Mouse (Mus musculus): ENCODE results near the gene Hpcal4. TPM values are rescaled to one million over a fixed set of nuclear protein-coding genes. Genes with fewer than 3 reads are reported as not detected.

Hpcal4 gene
- polyA plus RNA-seq, 1 experiment from 2014 or later, result 0.76 TPM

- ATAC-seq (ENCODE audit: low FRiP score, low read depth), result no peak
- H3K9me3 ChIP-seq, result no peaks in the 10 kb centered on the region
- peaks cover 51% of the 10 kb centered on the region for H3K27me3 ChIP-seq
- WGBS, result 34% methylated on average over 11 of the region's 11 CpGs
- no peak overlapping the region for H3K4me3 ChIP-seq
- H3K27ac ChIP-seq, result no peak overlapping the region
- H3K36me3 ChIP-seq, result no peaks in the 10 kb centered on the region
- no peak overlapping the region for H3K4me2 ChIP-seq (replicated peaks)
- H3K4me1 ChIP-seq, result peaks cover 52% of the 10 kb centered on the region
- H3K9ac ChIP-seq, result no peak overlapping the region
Observed at GRCm38 (mm10) chr4:123229166-123229565, 46.1 kb downstream of the Hpcal4 start.

- Histone ChIP-seq H3K9me3 (no peaks in the 10 kb centered on the region), H3K36me3 (no peaks in the 10 kb centered on the region), H3K4me2 (replicated peaks) (peak overlapping the region; percentile 84; the same call in 1 of the 2 replicates), H3K4me3 (no peak overlapping the region), H3K27ac (no peak overlapping the region), H3K4me1 (peaks cover 45% of the 10 kb centered on the region), H3K9ac (no peak overlapping the region), H3K27me3 (peaks cover 78% of the 10 kb centered on the region)
- WGBS, result 53% methylated on average over 3 of the region's 3 CpGs
- no peak for ATAC-seq (ENCODE audit: low FRiP score, low read depth)
Observed at GRCm38 (mm10) chr4:123232841-123233240, 49.8 kb downstream of the Hpcal4 start.

DNA sequence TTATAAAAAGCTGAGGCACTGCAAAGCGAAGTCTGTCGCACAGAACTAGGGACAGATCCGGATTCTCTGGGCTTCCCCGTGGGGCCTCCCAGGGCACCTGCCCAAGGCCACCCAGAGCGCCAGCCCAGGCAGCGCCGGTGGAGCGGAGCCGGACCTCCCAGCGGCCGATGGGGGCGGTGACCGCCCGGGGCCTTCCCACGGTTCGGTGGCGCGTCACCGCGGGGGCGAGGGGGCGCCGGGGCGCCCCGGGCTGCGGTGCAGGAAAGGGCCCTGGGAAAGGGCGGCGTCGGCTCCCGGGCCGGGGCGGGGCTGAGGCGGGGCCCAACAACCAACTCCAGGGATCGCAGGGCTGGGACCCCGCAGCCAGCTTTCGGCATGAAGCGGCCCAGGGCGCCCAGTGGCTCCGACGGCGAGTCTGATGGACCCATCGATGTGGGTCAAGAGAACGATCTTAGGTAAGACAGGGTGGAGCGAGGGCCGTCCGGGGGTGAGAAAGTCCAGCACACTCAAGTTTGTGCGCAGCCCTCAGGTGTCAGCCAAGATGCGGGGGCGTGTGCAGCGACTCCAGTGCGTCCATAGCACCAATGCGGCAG, 50.6 kb downstream of the Hpcal4 start, which contains the start of gene Heyl:
Gene Heyl, plus strand, starts transcription at position 65 of the 593 bp plus-strand sequence.
- H3K4me2 ChIP-seq (replicated peaks), result peak within 1 kb of the TSS; percentile 84

GRCm38 (mm10) chr4:123235835-123236430, 52.9 kb downstream of the Hpcal4 start:
- Histone ChIP-seq H3K36me3 (no peaks in the 10 kb centered on the region), H3K27me3 (peaks cover 88% of the 10 kb centered on the region), H3K9me3 (no peaks in the 10 kb centered on the region), H3K4me1 (peaks cover 50% of the 10 kb centered on the region), H3K4me3 (no peak overlapping the region), H3K4me2 (replicated peaks) (no peak overlapping the region), H3K9ac (no peak overlapping the region), H3K27ac (no peak overlapping the region)
- 57% methylated on average over 9 of the region's 9 CpGs for WGBS
- ATAC-seq (ENCODE audit: low FRiP score, low read depth), result no peak

More for the DNA sequence above, 50.6 kb downstream of the Hpcal4 start, which contains the start of gene Heyl:
- H3K36me3 ChIP-seq, result no peaks in the 10 kb centered on the region
- peak within 1 kb of the TSS; percentile 62 for H3K9ac ChIP-seq
- H3K4me1 ChIP-seq, result peaks cover 44% of the 10 kb centered on the region
- no peaks in the 10 kb centered on the region for H3K9me3 ChIP-seq
- ATAC-seq (ENCODE audit: low FRiP score, low read depth), result peak; percentile 65
- H3K27ac ChIP-seq, result no peak within 1 kb of the TSS
- WGBS, result 2% methylated on average over 52 of the region's 52 CpGs
- peaks cover 80% of the 10 kb centered on the region for H3K27me3 ChIP-seq
- peak within 1 kb of the TSS; percentile 50 for H3K4me3 ChIP-seq

DNA sequence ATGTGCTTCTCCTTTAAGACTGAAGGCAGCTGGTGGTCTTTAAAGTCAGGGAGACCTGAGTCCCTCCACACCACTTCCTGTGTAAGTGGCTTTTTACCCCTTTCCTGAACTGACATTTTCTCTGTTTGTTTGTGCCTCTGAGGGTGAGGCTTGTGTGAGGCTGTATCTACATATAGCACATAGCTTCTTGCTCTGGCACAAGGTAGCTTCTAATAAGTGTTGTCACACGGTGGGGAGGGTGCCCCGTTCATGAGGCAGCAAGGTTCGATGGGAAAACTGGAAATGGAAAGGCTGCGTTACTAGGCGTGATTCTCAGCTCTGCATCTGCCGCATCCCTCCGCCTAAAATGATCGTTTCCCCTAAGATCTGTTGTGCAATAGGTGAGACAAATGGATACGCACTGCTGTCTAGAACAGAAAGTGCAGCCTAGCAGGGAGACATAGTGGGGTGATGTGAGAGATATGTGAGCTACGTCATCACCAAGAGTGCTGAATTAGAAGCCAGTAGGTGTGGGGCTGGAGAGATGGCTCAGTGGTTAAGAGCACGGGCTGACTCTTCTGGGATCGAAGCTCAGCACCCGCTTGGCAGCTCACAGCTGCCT, 53.5 kb downstream of the Hpcal4 start:
- no peaks in the 10 kb centered on the region for H3K36me3 ChIP-seq
- H3K9ac ChIP-seq, result no peak overlapping the region
- H3K4me1 ChIP-seq, result peaks cover 50% of the 10 kb centered on the region
- WGBS, result 79% methylated on average over 13 of the region's 13 CpGs
- no peak overlapping the region for H3K4me2 ChIP-seq (replicated peaks)
- no peak overlapping the region for H3K4me3 ChIP-seq
- H3K9me3 ChIP-seq, result no peaks in the 10 kb centered on the region
- peaks cover 86% of the 10 kb centered on the region for H3K27me3 ChIP-seq
- no peak overlapping the region for H3K27ac ChIP-seq
- ATAC-seq (ENCODE audit: low FRiP score, low read depth), result no peak

GRCm38 (mm10) chr4:123237386-123238266, 54.6 kb downstream of the Hpcal4 start:
- ATAC-seq (ENCODE audit: low FRiP score, low read depth), result no peak
- no peak overlapping the region for H3K4me2 ChIP-seq (replicated peaks)
- no peak overlapping the region for H3K4me3 ChIP-seq
- H3K27me3 ChIP-seq, result peaks cover 75% of the 10 kb centered on the region
- whole genome bisulfite sequencing, result 67% methylated on average over 6 of the region's 6 CpGs
- no peaks in the 10 kb centered on the region for H3K36me3 ChIP-seq
- no peak overlapping the region; the same call in 1 of the 2 replicates for H3K27ac ChIP-seq
- peaks cover 44% of the 10 kb centered on the region for H3K4me1 ChIP-seq
- H3K9me3 ChIP-seq, result no peaks in the 10 kb centered on the region
- no peak overlapping the region for H3K9ac ChIP-seq

DNA sequence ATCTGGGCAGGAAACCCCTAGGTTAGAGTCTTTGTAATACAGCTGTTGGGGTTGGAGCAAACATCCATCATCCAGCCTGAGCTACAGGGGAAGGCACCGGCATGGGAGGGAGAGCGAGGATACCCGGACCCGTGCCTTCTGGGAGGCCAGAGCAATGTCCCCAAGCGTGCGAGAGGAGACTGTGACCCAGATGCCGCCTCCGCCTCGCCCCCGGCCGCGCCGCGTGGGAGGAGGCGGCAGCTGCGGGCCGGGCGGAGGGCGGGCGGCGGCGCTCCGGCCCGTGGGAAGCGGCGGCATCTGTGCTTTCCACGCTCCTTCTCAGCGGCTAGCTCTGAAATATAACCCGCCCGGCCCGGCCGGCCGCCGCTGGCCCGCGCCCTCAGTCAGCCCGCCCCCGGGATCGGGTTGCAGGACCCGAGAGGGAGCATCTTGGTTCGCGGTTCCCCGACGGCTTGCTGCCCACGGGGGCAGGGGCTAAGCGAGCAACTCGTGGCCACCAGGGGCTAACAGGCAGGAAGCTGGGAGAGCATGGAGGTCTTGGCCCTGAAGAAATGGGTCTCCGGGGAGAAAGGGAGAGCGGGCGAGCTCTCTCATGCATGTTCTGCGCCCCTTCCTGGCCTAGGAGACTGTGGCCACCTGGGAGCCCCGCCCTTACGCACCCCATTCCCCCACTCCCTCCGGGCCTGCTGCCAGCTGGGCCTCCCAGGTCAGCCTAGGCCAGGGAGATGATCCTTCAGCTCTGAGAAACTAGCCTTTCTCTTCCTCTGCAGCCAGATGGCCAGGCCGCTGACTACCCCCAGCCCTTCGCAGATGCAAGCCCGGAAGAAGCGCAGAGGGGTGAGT, 56.6 kb downstream of the Hpcal4 start:
- Histone ChIP-seq H3K27ac (peak overlapping the region; percentile 52; the same call in 1 of the 2 replicates), H3K4me3 (peak overlapping the region; percentile 40), H3K9me3 (no peaks in the 10 kb centered on the region), H3K9ac (peak overlapping the region; percentile 60), H3K36me3 (no peaks in the 10 kb centered on the region), H3K4me2 (replicated peaks) (peak overlapping the region; percentile 73), H3K27me3 (peaks cover 55% of the 10 kb centered on the region), H3K4me1 (peaks cover 28% of the 10 kb centered on the region)
- 2% methylated on average over 58 of the region's 58 CpGs for WGBS
- ATAC-seq (ENCODE audit: low FRiP score, low read depth), result peak; percentile 86

Other genes starting within 250 kb of the Hpcal4 start
- 8.0 and 9.1 TPM in 2 replicates for gene Mfsd2a, start 222.0 kb upstream of the Hpcal4 start, polyA plus RNA-seq (2015; fragmentation: Nextera tagmentation; extraction: Ambion mirVana)
- gene Mycl, start 187.6 kb upstream of the Hpcal4 start, polyA plus RNA-seq (2015; fragmentation: Nextera tagmentation; extraction: Ambion mirVana), result 28.2 and 29.2 TPM in 2 replicates
- gene Trit1, start 166.6 kb upstream of the Hpcal4 start, polyA plus RNA-seq (2015; fragmentation: Nextera tagmentation; extraction: Ambion mirVana), result 19.1 and 21.5 TPM in 2 replicates
- 0.28 and 0.89 TPM in 2 replicates for gene Bmp8b, start 78.1 kb upstream of the Hpcal4 start, polyA plus RNA-seq (2015; fragmentation: Nextera tagmentation; extraction: Ambion mirVana)
- gene Oxct2b, start 67.0 kb upstream of the Hpcal4 start, polyA plus RNA-seq (2015; fragmentation: Nextera tagmentation; extraction: Ambion mirVana), result 0.10 TPM in 1 of 2 replicates, not detected in the other
- gene Ppie, start 43.3 kb upstream of the Hpcal4 start, polyA plus RNA-seq (2015; fragmentation: Nextera tagmentation; extraction: Ambion mirVana), result 103 TPM in 2 replicates
- not detected in 2 replicates for gene Nt5c1a, start 18.3 kb downstream of the Hpcal4 start, polyA plus RNA-seq (2015; fragmentation: Nextera tagmentation; extraction: Ambion mirVana)
- 5.7 and 6.5 TPM in 2 replicates for gene Heyl, start 50.3 kb downstream of the Hpcal4 start, polyA plus RNA-seq (2015; fragmentation: Nextera tagmentation; extraction: Ambion mirVana)
- 43.9 and 45.8 TPM in 2 replicates for gene Pabpc4, start 79.1 kb downstream of the Hpcal4 start, polyA plus RNA-seq (2015; fragmentation: Nextera tagmentation; extraction: Ambion mirVana)
- gene Oxct2a, start 140.4 kb downstream of the Hpcal4 start, polyA plus RNA-seq (2015; fragmentation: Nextera tagmentation; extraction: Ambion mirVana), result not detected in 2 replicates
- 0.83 and 0.92 TPM in 2 replicates for gene Bmp8a, start 160.0 kb downstream of the Hpcal4 start, polyA plus RNA-seq (2015; fragmentation: Nextera tagmentation; extraction: Ambion mirVana)